Mouse (Mus musculus) heart, adult 2 months (tissue): ENCODE measurements around the gene Kdm4c. TPM values are rescaled to one million over a fixed set of nuclear protein-coding genes. Genes with fewer than 3 reads are reported as not detected.
A peak's percentile ranks its signal among the peaks of the same experiment; 100 is the strongest.
"Not testable (repeated sequence)": the region's sequence is repeated elsewhere in the genome, so short reads cannot be mapped to it uniquely, and the experiment has no call there.

Experiments
- DNase-seq, 2 experiments: peaks; one replicate each; pipeline ENCODE4 v3.0.0; 2021
- H3K27ac ChIP-seq: fragments of 200-600 bp; 2 replicates; pipeline ENCODE4 v1.8.1; 2022
- H3K27me3 ChIP-seq: fragments of 200-500 bp; 2 replicates; pipeline ENCODE4 v1.6.1; 2012; ENCODE audit warnings: mild to moderate bottlenecking, low read length, inconsistent platforms, mixed read lengths; ENCODE audit not compliant: control insufficient read depth, insufficient read depth
- H3K36me3 ChIP-seq: fragments of 200-500 bp; 2 replicates; pipeline ENCODE4 v1.6.1; 2012; ENCODE audit warnings: low read length, inconsistent platforms; ENCODE audit not compliant: control insufficient read depth, insufficient read depth
- H3K4me1 ChIP-seq: fragments of 200-500 bp; 2 replicates; pipeline ENCODE4 v1.6.1; 2011; ENCODE audit warnings: low read length; ENCODE audit not compliant: control insufficient read depth, insufficient read depth
- H3K4me3 ChIP-seq: fragments of 200-600 bp; 2 replicates; pipeline ENCODE4 v1.8.1; 2022
- H3K79me2 ChIP-seq: fragments of 200-500 bp; replicated peaks from 2 replicates; pipeline ENCODE4 v1.6.1; 2012; ENCODE audit warnings: mild to moderate bottlenecking, inconsistent platforms, low read length, moderate library complexity, mixed read lengths; ENCODE audit not compliant: control insufficient read depth, insufficient read depth
- H3K9ac ChIP-seq: fragments of 200-500 bp; 2 replicates; pipeline ENCODE4 v1.6.1; 2012; ENCODE audit warnings: low read depth, mild to moderate bottlenecking, control low read depth, inconsistent platforms, low read length, mixed read lengths
- CTCF ChIP-seq: fragments of 200-600 bp; IDR thresholded peaks from 2 replicates; pipeline ENCODE4 v1.8.1; 2022; ENCODE audit warnings: antibody characterized with exemption, mild to moderate bottlenecking, moderate library complexity
- EP300 ChIP-seq: fragments of 200-500 bp; IDR thresholded peaks from 2 replicates; pipeline ENCODE4 v1.6.1; 2011; ENCODE audit warnings: low read depth, low read length, control low read depth; ENCODE audit not compliant: insufficient read depth
- POLR2A ChIP-seq: fragments of 200-500 bp; IDR thresholded peaks from 2 replicates; pipeline ENCODE4 v1.6.1; 2011; ENCODE audit warnings: mild to moderate bottlenecking, low read depth, low read length, control low read depth; ENCODE audit not compliant: insufficient read depth
- WGBS: fragments of 180-500 bp; shearing (Covaris S2); methylation state at CpG from one replicate; pipeline ENCODE4 v1.1.7; 2018; 5-methylcytosine and 5-hydroxymethylcytosine counted together
- intact Hi-C: fragments of 180-260 bp; cut with DNase I; formaldehyde crosslinking; loops from one replicate; pipeline ENCODE4 v1.15.1; 2025
- polyA plus RNA-seq: library from polyadenylated mRNA; depleted of rRNA; stranded (reverse); fragments of >200 nt; gene quantifications from 2 replicates; pipeline ENCODE4 v1.2.3, GENCODE M21; 2012
- total RNA-seq, 2 experiments: library from RNA; stranded (reverse); gene quantifications; 2 replicates each; pipeline ENCODE4 v1.2.3; 2021

The Kdm4c gene
- total and polyA plus RNA-seq, 3 experiments: 1.8 to 10.9 (median 10.8) TPM

DNA sequence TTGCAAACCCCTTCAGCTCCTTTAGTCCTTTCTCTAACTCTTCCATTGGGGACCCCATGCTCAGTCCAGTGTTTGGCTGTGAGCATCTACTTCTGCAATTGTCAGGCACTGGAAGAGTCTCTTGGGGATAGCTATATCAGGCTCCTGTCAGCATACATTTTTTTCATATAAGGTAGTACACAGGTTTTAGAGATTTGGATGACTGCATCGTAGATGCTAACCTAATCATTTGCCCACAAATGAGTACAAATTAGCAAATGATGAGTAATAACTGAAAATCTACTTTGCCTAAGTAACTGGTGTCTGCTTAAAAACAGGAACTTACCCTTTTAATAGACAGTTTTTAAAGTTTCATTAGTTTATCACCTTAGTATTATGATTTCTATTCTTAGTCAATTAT, 77.0 kb downstream of the Kdm4c start:
- intact Hi-C loops: no loop called here
- 90% methylated on average over 1 of the region's 1 CpGs for WGBS
- H3K9ac ChIP-seq: no peak overlapping the region

DNA sequence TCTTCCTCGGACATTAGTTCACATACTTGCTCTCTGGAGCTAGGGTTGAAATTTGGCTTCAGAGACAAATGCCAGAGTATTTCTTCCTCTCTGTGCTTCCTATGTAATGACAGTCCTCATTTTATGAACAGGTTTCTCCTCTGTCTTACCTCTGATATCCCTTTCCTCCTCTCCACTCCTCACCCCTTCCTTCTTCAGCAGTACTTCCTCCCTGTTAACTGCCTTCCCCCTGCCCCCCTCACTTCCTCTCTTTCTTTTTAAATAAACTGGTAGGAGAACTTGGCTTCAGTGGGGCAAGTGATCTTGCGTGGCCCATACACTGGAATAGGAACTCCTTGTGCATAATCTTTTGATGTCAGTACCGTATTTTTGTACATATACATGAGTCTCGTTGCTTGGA, 115.2 kb downstream of the Kdm4c start:
- no peak overlapping the region for H3K9ac ChIP-seq
- no peak overlapping the region for H3K4me3 ChIP-seq
- H3K79me2 ChIP-seq: no peaks in the 10 kb centered on the region
- intact Hi-C loops: no loop called here
- no peak for TF ChIP-seq POLR2A
- no peak for TF ChIP-seq EP300
- no peak for TF ChIP-seq CTCF
- no peaks in the 10 kb centered on the region; the same call in 1 of the 2 replicates for H3K36me3 ChIP-seq
- no peak overlapping the region for H3K27ac ChIP-seq
- no peaks in the 10 kb centered on the region for H3K4me1 ChIP-seq
- 82% methylated on average over 4 of the region's 4 CpGs for WGBS
- H3K27me3 ChIP-seq: no peaks in the 10 kb centered on the region
- no peak for DNase-seq

More for the DNA sequence above, 77.0 kb downstream of the Kdm4c start:
- Histone ChIP-seq H3K79me2 (no peaks in the 10 kb centered on the region), H3K27me3 (no peaks in the 10 kb centered on the region), H3K36me3 (no peaks in the 10 kb centered on the region; the same call in 1 of the 2 replicates), H3K4me3 (no peak overlapping the region), H3K27ac (no peak overlapping the region), H3K4me1 (no peaks in the 10 kb centered on the region)
- no peak for DNase-seq
- TF ChIP-seq POLR2A: no peak
- TF ChIP-seq EP300: no peak
- no peak for TF ChIP-seq CTCF

DNA sequence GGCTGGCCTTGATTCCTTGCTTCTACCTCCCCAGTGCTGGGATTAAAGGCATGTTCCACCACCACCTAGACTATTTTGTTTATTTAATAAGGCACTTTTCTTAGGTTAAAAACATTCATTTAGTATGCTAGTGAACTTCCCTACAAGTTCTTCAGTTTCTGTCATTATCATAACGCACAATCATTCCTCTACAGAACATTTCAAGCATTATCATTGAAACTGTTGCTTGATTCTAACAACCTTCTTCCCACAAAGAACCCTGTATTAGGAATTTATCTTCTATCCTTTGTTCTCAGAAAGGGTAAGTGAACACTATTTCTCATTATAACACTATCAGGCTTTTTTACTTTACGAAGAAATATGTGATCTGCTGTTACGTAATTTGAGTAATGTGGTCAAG, 118.0 kb downstream of the Kdm4c start:
- TF ChIP-seq EP300: no peak
- TF ChIP-seq POLR2A: no peak
- TF ChIP-seq CTCF: no peak
- Histone ChIP-seq H3K4me1 (no peaks in the 10 kb centered on the region), H3K36me3 (no peaks in the 10 kb centered on the region; the same call in 1 of the 2 replicates), H3K27ac (no peak overlapping the region), H3K27me3 (no peaks in the 10 kb centered on the region), H3K4me3 (no peak overlapping the region), H3K79me2 (no peaks in the 10 kb centered on the region), H3K9ac (no peak overlapping the region)
- DNase-seq: no peak
- intact Hi-C loops: no loop called here
- WGBS: 98% methylated on average over 3 of the region's 3 CpGs

GRCm38 (mm10) chr4:74386583-74386982, 144.3 kb downstream of the Kdm4c start:
- H3K4me1 ChIP-seq: no peaks in the 10 kb centered on the region
- TF ChIP-seq POLR2A: no peak
- TF ChIP-seq EP300: no peak
- TF ChIP-seq CTCF: no peak
- intact Hi-C loops: no loop called here

GRCm38 (mm10) chr4:74393162-74393561, 150.9 kb downstream of the Kdm4c start:
- peaks cover 2% of the 10 kb centered on the region; the same call in 1 of the 2 replicates for H3K36me3 ChIP-seq

More at GRCm38 (mm10) chr4:74386583-74386982, 144.3 kb downstream of the Kdm4c start:
- peaks cover 2% of the 10 kb centered on the region; the same call in 1 of the 2 replicates for H3K36me3 ChIP-seq
- H3K79me2 ChIP-seq: no peaks in the 10 kb centered on the region
- H3K9ac ChIP-seq: no peak overlapping the region
- H3K4me3 ChIP-seq: no peak overlapping the region
- DNase-seq: no peak
- WGBS: 82% methylated on average over 4 of the region's 4 CpGs
- no peak overlapping the region for H3K27ac ChIP-seq
- H3K27me3 ChIP-seq: no peaks in the 10 kb centered on the region

DNA sequence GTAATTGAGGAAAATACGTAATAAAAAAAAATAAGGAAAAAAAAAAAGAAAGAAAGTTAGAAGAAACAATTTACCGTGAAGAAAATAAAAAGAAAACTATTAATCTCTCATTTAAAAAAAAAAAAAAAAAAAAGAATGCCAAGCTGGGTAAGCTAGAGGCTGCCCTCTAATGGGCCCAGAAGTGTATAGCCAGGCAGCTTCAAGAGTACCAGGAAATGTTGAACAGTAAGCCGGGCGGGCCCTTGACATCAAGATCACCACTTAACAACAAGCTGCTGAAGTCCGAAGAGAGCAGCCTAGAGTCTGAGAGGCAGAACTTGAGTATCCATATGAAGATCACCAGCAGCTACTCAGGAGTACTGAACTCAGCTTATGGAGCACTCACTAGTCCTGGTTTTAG, 154.3 kb downstream of the Kdm4c start:
- Histone ChIP-seq H3K79me2 (no peaks in the 10 kb centered on the region), H3K4me1 (no peaks in the 10 kb centered on the region), H3K27me3 (no peaks in the 10 kb centered on the region), H3K4me3 (no peak overlapping the region), H3K9ac (no peak overlapping the region), H3K27ac (no peak overlapping the region), H3K36me3 (peaks cover 2% of the 10 kb centered on the region)
- WGBS: 94% methylated on average over 5 of the region's 5 CpGs
- DNase-seq: no peak
- TF ChIP-seq CTCF (peak; percentile 10; the same call in 1 of the 2 replicates), EP300 (no peak)
- intact Hi-C loops: no loop called here

More at GRCm38 (mm10) chr4:74393162-74393561, 150.9 kb downstream of the Kdm4c start:
- DNase-seq: no peak
- Histone ChIP-seq H3K4me3 (no peak overlapping the region), H3K27ac (no peak overlapping the region), H3K9ac (no peak overlapping the region), H3K4me1 (no peaks in the 10 kb centered on the region), H3K27me3 (no peaks in the 10 kb centered on the region), H3K79me2 (no peaks in the 10 kb centered on the region)
- WGBS: 99% methylated on average over 2 of the region's 2 CpGs
- TF ChIP-seq EP300 (no peak), POLR2A (no peak), CTCF (no peak)
- intact Hi-C loops: no loop called here

DNA sequence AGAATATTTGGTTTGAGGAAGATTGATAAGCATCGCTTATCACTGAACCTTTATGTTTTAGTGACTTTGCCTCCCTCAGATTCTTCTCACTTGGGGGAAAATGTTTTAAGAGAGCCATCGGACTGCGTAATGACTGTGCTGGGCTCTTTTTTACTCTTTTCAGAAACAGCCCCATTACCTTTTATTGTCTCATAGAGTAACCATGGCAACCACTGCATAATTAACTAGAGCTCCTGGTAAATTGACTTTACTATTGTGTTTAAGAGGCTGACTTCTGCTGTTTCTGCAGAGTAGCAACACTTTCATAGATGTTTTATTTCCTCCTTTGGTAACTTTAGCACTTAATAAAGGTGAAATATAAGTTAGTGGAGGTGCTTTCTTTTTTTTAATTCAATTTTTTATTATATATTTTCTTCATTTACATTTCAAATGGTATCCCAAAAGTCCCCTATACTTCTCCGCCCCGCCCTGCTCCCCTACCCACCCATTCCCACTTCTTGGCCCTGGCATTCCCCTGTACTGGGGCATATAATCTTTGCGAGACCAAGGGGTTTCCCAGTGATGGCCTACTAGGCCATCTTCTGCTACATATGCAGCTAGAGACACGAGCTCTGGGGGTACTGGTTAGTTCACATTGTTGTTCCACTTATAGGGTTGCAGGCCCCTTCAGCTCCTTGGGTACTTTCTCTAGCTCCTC, 159.5 kb downstream of the Kdm4c start:
- H3K36me3 ChIP-seq, H3K27ac ChIP-seq, H3K79me2 ChIP-seq, H3K4me3 ChIP-seq, DNase-seq, intact Hi-C loops, H3K27me3 ChIP-seq, H3K4me1 ChIP-seq, H3K9ac ChIP-seq: not testable (repeated sequence)
- 94% methylated on average over 7 of the region's 7 CpGs for WGBS
